Mouse (Mus musculus) liver, embryonic 15.5 days (tissue): ENCODE data around the gene Ifi202b. TPM values are rescaled to one million over a fixed set of nuclear protein-coding genes. Genes with fewer than 3 reads are reported as not detected.
"Not testable (repeated sequence)": the region's sequence is repeated elsewhere in the genome, so short reads cannot be mapped to it uniquely, and the experiment has no call there.

Experiments used
- ATAC-seq: fragments of 200-750 bp; cut with Nextera tagmentation; 2 replicates; pipeline ENCODE4 v1.8.0; 2017; ENCODE audit warnings: moderate number of reproducible peaks, mild to moderate bottlenecking, moderate library complexity; ENCODE audit not compliant: insufficient read depth
- H3K27ac ChIP-seq: fragments of 300-500 bp; sonication (generic); replicated peaks from 2 replicates; pipeline ENCODE4 v1.5.1; 2015; ENCODE audit warnings: mild to moderate bottlenecking, inconsistent platforms
- H3K27me3 ChIP-seq: fragments of 300-500 bp; sonication (generic); 2 replicates; pipeline ENCODE4 v1.6.1; 2015; ENCODE audit warnings: mild to moderate bottlenecking, inconsistent platforms
- H3K36me3 ChIP-seq: fragments of 300-500 bp; sonication (generic); replicated peaks from 2 replicates; pipeline ENCODE4 v1.6.1; 2015; ENCODE audit warnings: moderate library complexity, mild to moderate bottlenecking, inconsistent platforms
- H3K4me1 ChIP-seq: fragments of 300-500 bp; sonication (generic); replicated peaks from 2 replicates; pipeline ENCODE4 v1.6.1; 2015; ENCODE audit warnings: inconsistent platforms
- H3K4me2 ChIP-seq: fragments of 300-500 bp; sonication (generic); 2 replicates; pipeline ENCODE4 v1.6.1; 2015; ENCODE audit warnings: moderate library complexity, mild to moderate bottlenecking, inconsistent platforms
- H3K4me3 ChIP-seq: fragments of 300-500 bp; sonication (generic); replicated peaks from 2 replicates; pipeline ENCODE4 v1.5.1; 2015; ENCODE audit warnings: mild to moderate bottlenecking, inconsistent platforms
- H3K9ac ChIP-seq: fragments of 300-500 bp; sonication (generic); 2 replicates; pipeline ENCODE4 v1.6.1; 2015; ENCODE audit warnings: moderate library complexity, mild to moderate bottlenecking, inconsistent platforms
- H3K9me3 ChIP-seq: fragments of 300-500 bp; sonication (generic); replicated peaks from 2 replicates; pipeline ENCODE4 v1.6.1; 2016; ENCODE audit warnings: inconsistent platforms
- WGBS: fragments of 180-500 bp; shearing (Covaris S2); methylation state at CpG from one replicate; pipeline ENCODE4 v1.1.7; 2015; ENCODE audit warnings: mixed read lengths; ENCODE audit not compliant: insufficient replicate concordance; 5-methylcytosine and 5-hydroxymethylcytosine counted together
- polyA plus RNA-seq: library from polyadenylated mRNA; unstranded; fragments of >200 nt; fragmentation: Nextera tagmentation; extraction: Ambion mirVana; gene quantifications from 2 replicates; pipeline ENCODE4 v1.2.1, GENCODE M21; 2015

The Ifi202b gene
- polyA plus RNA-seq, 1 experiment from 2014 or later, result not detected

DNA sequence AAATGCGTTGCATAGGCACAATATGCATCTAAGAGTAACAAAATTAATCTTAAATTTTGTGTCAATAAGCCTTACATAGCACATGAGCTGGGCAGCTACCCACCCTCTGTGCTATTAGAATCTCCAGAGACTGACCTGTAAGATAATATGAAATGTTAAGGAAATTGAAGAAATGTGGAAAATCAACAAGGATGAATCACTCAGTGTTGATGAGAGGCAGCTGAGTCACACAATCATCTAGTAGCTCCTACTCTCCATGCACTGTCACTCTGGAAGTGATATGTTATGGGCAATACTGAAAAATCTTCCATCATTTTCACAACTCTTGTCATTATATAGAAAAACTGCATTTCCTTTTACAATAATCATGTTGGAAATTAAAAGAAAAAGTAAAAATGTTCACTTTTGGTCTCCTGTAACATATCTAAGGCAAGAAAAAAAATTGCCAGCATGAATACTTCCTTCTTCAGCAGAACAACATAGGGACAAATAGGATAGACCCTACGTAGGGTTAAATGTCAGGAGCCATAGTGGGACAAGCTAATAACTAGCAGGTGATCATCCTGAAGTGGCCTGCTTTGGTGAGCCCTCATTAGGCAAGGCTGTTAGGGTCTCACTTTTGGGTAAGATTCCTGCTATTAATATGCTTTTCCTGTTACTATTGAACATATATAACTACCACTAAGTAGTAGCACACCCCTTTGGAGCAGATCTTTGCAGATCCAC is 27.3 kb downstream of the Ifi202b start:
- Histone ChIP-seq H3K4me1 (no peaks in the 10 kb centered on the region), H3K27ac (no peak overlapping the region), H3K4me2 (no peak overlapping the region), H3K9me3 (no peaks in the 10 kb centered on the region), H3K27me3 (no peaks in the 10 kb centered on the region), H3K36me3 (no peaks in the 10 kb centered on the region), H3K9ac (no peak overlapping the region), H3K4me3 (no peak overlapping the region)
- no peak for ATAC-seq
- WGBS, result 61% methylated on average over 2 of the region's 2 CpGs

GRCm38 (mm10) chr1:173953563-173953962 is 29.0 kb downstream of the Ifi202b start:
- Histone ChIP-seq H3K27ac (no peak overlapping the region), H3K9me3 (no peaks in the 10 kb centered on the region), H3K36me3 (no peaks in the 10 kb centered on the region), H3K4me3 (no peak overlapping the region), H3K27me3 (no peaks in the 10 kb centered on the region), H3K9ac (no peak overlapping the region), H3K4me2 (no peak overlapping the region), H3K4me1 (no peaks in the 10 kb centered on the region)
- WGBS, result 49% methylated on average over 1 of the region's 1 CpGs
- no peak for ATAC-seq

- WGBS, result 22% methylated on average over 2 of the region's 2 CpGs
- H3K4me2 ChIP-seq, H3K9me3 ChIP-seq, H3K4me1 ChIP-seq, H3K9ac ChIP-seq, H3K36me3 ChIP-seq, H3K4me3 ChIP-seq, H3K27ac ChIP-seq, H3K27me3 ChIP-seq: not testable (repeated sequence)
- peak; percentile 47; the same call in 1 of the 2 replicates for ATAC-seq
These were observed 33.5 kb downstream of the Ifi202b start for GRCm38 (mm10) chr1:173949044-173949443.

DNA sequence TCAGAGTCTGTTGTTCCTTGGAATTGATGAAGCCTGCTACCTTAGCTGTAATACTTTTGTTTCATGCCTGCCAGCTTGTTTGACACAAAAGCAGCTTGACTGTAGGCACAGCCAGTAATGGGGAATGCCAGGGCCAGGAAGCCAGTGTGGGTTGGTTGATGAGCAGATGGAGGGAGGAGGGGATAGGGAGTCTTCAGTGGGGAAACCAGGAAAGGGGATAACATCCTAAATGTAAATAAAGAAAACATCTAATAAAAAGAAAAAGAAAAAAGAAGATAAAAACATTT is 39.8 kb downstream of the Ifi202b start:
- not testable (repeated sequence) for H3K4me1 ChIP-seq, H3K36me3 ChIP-seq, H3K27ac ChIP-seq, H3K9me3 ChIP-seq, H3K9ac ChIP-seq, H3K4me2 ChIP-seq, H3K4me3 ChIP-seq, ATAC-seq, H3K27me3 ChIP-seq

DNA sequence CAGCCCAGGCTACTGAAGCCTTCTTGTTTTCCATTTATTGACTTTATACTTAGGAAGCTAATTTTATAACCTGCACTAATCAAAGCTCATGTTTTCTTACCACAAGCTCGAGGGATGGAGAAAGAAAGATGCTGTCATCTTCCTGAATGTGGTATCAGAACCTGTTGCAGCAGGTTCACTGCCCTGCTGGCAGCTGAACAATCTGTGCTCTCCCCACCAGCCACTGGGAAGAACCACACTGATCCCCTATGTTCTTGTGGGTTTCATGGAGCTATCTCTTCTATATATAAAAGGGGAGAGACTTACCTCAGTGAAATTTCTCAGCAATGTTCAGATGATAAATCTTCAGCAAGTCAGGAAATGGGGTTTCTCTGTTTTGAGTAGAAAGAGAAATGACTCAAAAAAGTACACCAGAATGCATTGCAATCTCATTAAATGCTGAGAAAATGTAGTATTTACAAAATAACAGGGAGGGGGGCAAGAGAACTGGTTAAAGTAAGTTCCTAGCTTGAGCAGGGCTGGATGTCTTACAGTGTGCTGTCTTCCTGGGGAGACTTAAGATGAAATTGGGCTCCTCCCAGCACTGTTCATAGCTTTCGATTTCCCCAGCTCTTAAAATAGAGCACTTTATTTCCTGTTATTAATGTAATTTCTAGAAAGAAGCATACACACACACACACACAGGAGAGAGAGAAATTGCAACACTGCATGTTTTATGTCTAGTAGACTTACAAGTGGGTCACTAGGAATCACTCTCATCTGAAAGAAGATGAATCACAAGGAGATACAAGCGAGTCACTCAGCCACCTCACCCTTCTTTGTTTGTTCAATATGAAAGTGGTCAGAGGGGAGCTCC is 40.4 kb downstream of the Ifi202b start, which contains the start of the genes Mndal and Ifi203:
TSS of gene Mndal (minus strand) at position 568 of the 856 bp plus-strand sequence.
TSS of gene Ifi203 (minus strand) at position 749 of the 856 bp plus-strand sequence.
- not testable (repeated sequence) for H3K4me1 ChIP-seq, H3K9me3 ChIP-seq, H3K27me3 ChIP-seq, H3K4me2 ChIP-seq, ATAC-seq, H3K4me3 ChIP-seq, H3K27ac ChIP-seq, H3K36me3 ChIP-seq, H3K9ac ChIP-seq
- 22% methylated on average over 3 of the region's 3 CpGs for WGBS

- ATAC-seq, H3K4me1 ChIP-seq, H3K27me3 ChIP-seq, H3K27ac ChIP-seq, H3K36me3 ChIP-seq, H3K9me3 ChIP-seq, H3K4me2 ChIP-seq, H3K9ac ChIP-seq, H3K4me3 ChIP-seq: not testable (repeated sequence)
- WGBS, result 61% methylated on average over 2 of the region's 2 CpGs
These were observed 41.0 kb downstream of the Ifi202b start for GRCm38 (mm10) chr1:173941522-173941921.

DNA sequence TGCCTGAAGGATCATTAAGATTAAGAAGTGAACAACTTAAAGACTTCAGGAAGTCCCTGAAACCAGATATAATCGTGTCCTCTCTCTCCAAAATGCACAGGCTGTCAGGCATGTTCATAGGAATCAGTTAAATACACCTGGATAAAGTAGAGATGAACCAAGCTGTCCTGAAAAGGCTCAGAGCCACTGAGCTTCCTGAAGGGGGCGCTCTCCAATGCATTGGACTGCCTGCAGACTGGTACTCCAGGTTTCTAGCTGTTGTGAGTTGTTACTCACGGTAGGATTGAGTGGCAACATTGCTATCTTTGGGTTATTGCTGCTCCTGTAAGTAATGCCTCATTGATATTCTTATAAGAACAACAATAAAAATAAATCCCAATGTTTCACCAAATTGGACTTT is 63.3 kb downstream of the Ifi202b start:
- 41% methylated on average over 3 of the region's 3 CpGs for WGBS
- not testable (repeated sequence) for ATAC-seq

DNA sequence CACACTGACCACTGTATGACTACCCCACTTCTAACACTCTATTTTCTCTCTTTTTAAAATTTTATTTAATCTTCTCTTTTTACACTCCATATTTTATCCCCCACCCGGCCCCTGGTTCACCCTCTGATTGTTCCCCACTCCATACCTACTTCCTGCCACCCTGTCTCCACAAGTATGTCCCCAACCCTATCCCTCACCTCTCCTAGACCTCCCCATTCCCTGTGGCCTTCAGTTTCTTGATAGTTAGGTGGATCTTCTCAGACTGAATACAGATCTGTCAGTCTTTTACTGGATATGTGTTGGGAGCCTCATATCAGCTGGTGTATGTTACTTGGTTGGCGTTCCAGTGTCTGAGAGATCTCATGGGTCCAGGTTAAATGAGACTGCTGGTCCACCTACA is 68.0 kb downstream of the Ifi202b start:
- Histone ChIP-seq H3K4me2 (no peak overlapping the region), H3K4me1 (no peaks in the 10 kb centered on the region), H3K36me3 (no peaks in the 10 kb centered on the region), H3K9ac (no peak overlapping the region), H3K27ac (no peak overlapping the region), H3K4me3 (no peak overlapping the region), H3K27me3 (no peaks in the 10 kb centered on the region), H3K9me3 (no peaks in the 10 kb centered on the region)
- ATAC-seq, result no peak
- 57% methylated on average over 2 of the region's 2 CpGs for WGBS

More for the DNA sequence above, 63.3 kb downstream of the Ifi202b start:
- not testable (repeated sequence) for H3K27me3 ChIP-seq, H3K27ac ChIP-seq, H3K4me2 ChIP-seq, H3K9me3 ChIP-seq, H3K9ac ChIP-seq, H3K4me3 ChIP-seq, H3K4me1 ChIP-seq, H3K36me3 ChIP-seq

- ATAC-seq, H3K36me3 ChIP-seq, H3K27ac ChIP-seq, H3K4me1 ChIP-seq, H3K4me2 ChIP-seq, H3K9ac ChIP-seq, H3K27me3 ChIP-seq, H3K4me3 ChIP-seq, H3K9me3 ChIP-seq: not testable (repeated sequence)
These were observed 69.2 kb downstream of the Ifi202b start for GRCm38 (mm10) chr1:173913256-173913791.
